Comparison of ENCODE assay signal across 7 mouse cellular contexts in the genomic region with DNA sequence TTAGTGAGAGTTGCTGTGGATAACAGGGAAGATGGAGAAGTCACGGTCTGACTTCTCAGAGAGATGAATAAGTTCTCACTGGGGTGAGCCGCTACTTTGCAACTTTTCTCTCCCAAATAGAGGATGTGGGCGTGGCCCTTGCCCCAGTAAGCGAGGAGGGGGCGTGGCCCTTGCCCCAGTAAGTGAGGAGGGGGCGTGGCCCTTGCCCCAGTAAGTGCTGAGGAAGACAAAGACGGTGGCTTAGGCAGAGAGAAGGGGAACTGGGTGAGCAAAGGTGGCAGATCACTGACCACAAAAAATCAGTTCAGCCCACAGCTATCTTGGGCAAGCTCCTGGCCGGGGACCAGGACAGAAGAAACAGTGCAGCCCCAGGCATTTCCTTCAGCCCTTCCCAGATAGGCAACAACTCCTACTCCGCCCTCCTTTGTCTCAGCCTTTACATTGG. TPM values are rescaled to one million over a fixed set of nuclear protein-coding genes. Genes with fewer than 3 reads are reported as not detected.
DNase-seq lines count a peak whose midpoint lies in the region; ATAC-seq and TF ChIP-seq lines count a peak whose summit lies in the region.

No protein-coding gene starts in this region.

- ATAC-seq in intestine, embryonic 14.5 days (replicated peaks; ENCODE audit: low FRiP score, low TSS enrichment, low read depth): no peak
- no peak for ATAC-seq in limb, embryonic 15.5 days (ENCODE audit: insufficient number of reproducible peaks, low FRiP score, low TSS enrichment, low read depth)
- peak; percentile 58; the same call in 1 of the 2 replicates for ATAC-seq in midbrain, embryonic 14.5 days (ENCODE audit: low FRiP score, low TSS enrichment)

- no peaks in the 10 kb centered on the region for H3K36me3 ChIP-seq in ES-E14 (ENCODE audit: control insufficient read depth, insufficient read depth, low read length, poor library complexity, severe bottlenecking)
- H3K36me3 ChIP-seq in intestine, embryonic 14.5 days (ENCODE audit: control insufficient read depth, insufficient read depth, low read length): no peaks in the 10 kb centered on the region
- no peaks in the 10 kb centered on the region for H3K36me3 ChIP-seq in limb, embryonic 15.5 days
- H3K36me3 ChIP-seq in midbrain, embryonic 14.5 days (ENCODE audit: control insufficient read depth, insufficient read depth, low read length): no peaks in the 10 kb centered on the region

- WGBS in intestine, embryonic 14.5 days: 20% methylated on average over 9 of the region's 9 CpGs
- WGBS in limb, embryonic 15.5 days: 27% methylated on average over 9 of the region's 9 CpGs
- 12% methylated on average over 9 of the region's 9 CpGs for WGBS in midbrain, embryonic 14.5 days

- H3K27ac ChIP-seq in ES-E14 (ENCODE audit: insufficient read depth, low read depth, low read length, poor library complexity, severe bottlenecking): peak overlapping the region; percentile 95
- peak overlapping the region; percentile 43 for H3K27ac ChIP-seq in intestine, embryonic 14.5 days (ENCODE audit: low read depth)
- peak overlapping the region; percentile 67 for H3K27ac ChIP-seq in limb, embryonic 15.5 days
- no peak overlapping the region for H3K27ac ChIP-seq in midbrain, embryonic 14.5 days (replicated peaks; ENCODE audit: low read depth, low read length)

- peak overlapping the region; percentile 23 for H3K4me2 ChIP-seq in intestine, embryonic 14.5 days (ENCODE audit: low read length)
- H3K4me2 ChIP-seq in limb, embryonic 15.5 days: peak overlapping the region; percentile 17
- H3K4me2 ChIP-seq in midbrain, embryonic 14.5 days (ENCODE audit: low read length): peak overlapping the region; percentile 45

- peak; percentile 92 for DNase-seq in ES-E14 (ENCODE audit: low read depth, low spot score)
- peak; percentile 59 for DNase-seq in brain, adult 2 months (ENCODE audit: low read depth, low spot score)
- DNase-seq in gastrocnemius, postnatal 25 days: peak; percentile 53
- DNase-seq in intestine, embryonic 14.5 days (ENCODE audit: low spot score): no peak
- peak; percentile 62 for DNase-seq in midbrain, embryonic 14.5 days
- DNase-seq in spleen, postnatal 4 days (ENCODE audit: low spot score in 2 of 2): peak; percentile 78 to 82

- no peaks in the 10 kb centered on the region for H3K27me3 ChIP-seq in intestine, embryonic 14.5 days (replicated peaks; ENCODE audit: control insufficient read depth, insufficient read depth, low read length)
- no peaks in the 10 kb centered on the region for H3K27me3 ChIP-seq in limb, embryonic 15.5 days
- H3K27me3 ChIP-seq in midbrain, embryonic 14.5 days (ENCODE audit: control insufficient read depth, insufficient read depth, low read length): no peaks in the 10 kb centered on the region

- in situ Hi-C loops in ES-E14 (cut with MboI; ENCODE audit: low sequenced_read_pairs in 2 of 2, unreplicated experiment in 2 of 2): no loop called here

- peaks cover 2 to 12% of the 10 kb centered on the region in 2 experiments; a peak in 3 of 4 replicates for H3K4me1 ChIP-seq in ES-E14 (ENCODE audit: control insufficient read depth in 2 of 2, insufficient read depth in 2 of 2, low read length in 2 of 2, poor library complexity in 1 of 2)
- peaks cover 13% of the 10 kb centered on the region; the same call in 1 of the 2 replicates for H3K4me1 ChIP-seq in intestine, embryonic 14.5 days (replicated peaks; ENCODE audit: control insufficient read depth, insufficient read depth, low read length)
- H3K4me1 ChIP-seq in limb, embryonic 15.5 days: peaks cover 25% of the 10 kb centered on the region
- H3K4me1 ChIP-seq in midbrain, embryonic 14.5 days (ENCODE audit: control insufficient read depth, insufficient read depth, low read length): peaks cover 8% of the 10 kb centered on the region

- H3K9ac ChIP-seq in ES-E14 (ENCODE audit: insufficient read depth, low read depth, low read length, poor library complexity, severe bottlenecking): no peak overlapping the region; the same call in 1 of the 2 replicates
- H3K9ac ChIP-seq in intestine, embryonic 14.5 days (ENCODE audit: low read length): no peak overlapping the region
- H3K9ac ChIP-seq in limb, embryonic 15.5 days: no peak overlapping the region
- no peak overlapping the region for H3K9ac ChIP-seq in midbrain, embryonic 14.5 days (replicated peaks; ENCODE audit: low read length)

- peak overlapping the region; percentile 20 to 24; a peak in 3 of 4 replicates for H3K4me3 ChIP-seq in ES-E14 (ENCODE audit: insufficient read depth in 1 of 2, low read depth in 1 of 2, low read length in 2 of 2, poor library complexity in 1 of 2, severe bottlenecking in 1 of 2)
- no peak overlapping the region for H3K4me3 ChIP-seq in intestine, embryonic 14.5 days (ENCODE audit: low read depth, low read length)
- H3K4me3 ChIP-seq in limb, embryonic 15.5 days: no peak overlapping the region
- peak overlapping the region; percentile 12; the same call in 1 of the 2 replicates for H3K4me3 ChIP-seq in midbrain, embryonic 14.5 days (replicated peaks; ENCODE audit: low read depth, low read length)

- H3K9me3 ChIP-seq in ES-E14 (ENCODE audit: control insufficient read depth, insufficient read depth, low read depth, low read length): no peaks in the 10 kb centered on the region
- no peaks in the 10 kb centered on the region for H3K9me3 ChIP-seq in intestine, embryonic 14.5 days (ENCODE audit: control insufficient read depth, low read length)
- no peaks in the 10 kb centered on the region for H3K9me3 ChIP-seq in limb, embryonic 15.5 days
- H3K9me3 ChIP-seq in midbrain, embryonic 14.5 days (ENCODE audit: control insufficient read depth, low read length): no peaks in the 10 kb centered on the region

TF ChIP-seq in ES-E14, 5 proteins besides CTCF, POLR2A, EP300 and RAD21:
- TF ChIP-seq HCFC1 (IDR thresholded peaks at IDR 0.05; ENCODE audit: borderline replicate concordance, insufficient read depth, low read length) (no peak), CHD2 (IDR thresholded peaks at IDR 0.05; ENCODE audit: low read depth, low read length) (no peak), MAFK (IDR thresholded peaks at IDR 0.05; ENCODE audit: insufficient read depth, low read depth, low read length) (peak; percentile 41; the same call in 1 of the 2 replicates)

RNA-seq across cellular contexts. Expression of gene Il6st, which starts 23.9 kb away (rescaled TPM):
- total RNA-seq in ES-E14 (2012; rRNA removed): 55.2 and 89.2 TPM in 2 replicates
- total RNA-seq in gastrocnemius, postnatal 25 days (2021): 100 to 1,000 TPM; 131 to 142 TPM
- polyA plus RNA-seq in intestine, embryonic 14.5 days (2014; fragmentation: Nextera tagmentation; extraction: Ambion mirVana): 46.2 and 46.5 TPM in 2 replicates
- 39.5 and 40.2 TPM in 2 replicates for polyA plus RNA-seq in limb, embryonic 15.5 days (2015; fragmentation: Nextera tagmentation; extraction: Ambion mirVana)
- 9.7 and 20.7 TPM in 2 replicates for polyA plus RNA-seq in midbrain, embryonic 14.5 days (2014; fragmentation: Nextera tagmentation; extraction: Ambion mirVana)

Comparison
In these comparisons a context has a peak if more than half of its experiments do, and no peak if none do; other contexts are left out.
1. H3K4me3 ChIP-seq: peak in ES-E14 (2 of 2) and midbrain, embryonic 14.5 days (single experiment); none in intestine, embryonic 14.5 days (single experiment) and limb, embryonic 15.5 days (single experiment).
2. Peak in every context shown above with its lines, with median percentiles within 50 percentile points of each other: H3K4me2 ChIP-seq.